Mouse (Mus musculus) kidney, postnatal 36 days (tissue): ENCODE data around the gene Sipa1l2.
"Not testable (repeated sequence)": the region's sequence is repeated elsewhere in the genome, so short reads cannot be mapped to it uniquely, and the experiment has no call there.

Source experiments
- DNase-seq, 2 experiments: peaks; one replicate each; pipeline ENCODE4 v3.0.0; 2021 to 2022; ENCODE audit warnings: mixed read lengths in 2 of 2

Gene Sipa1l2

DNA sequence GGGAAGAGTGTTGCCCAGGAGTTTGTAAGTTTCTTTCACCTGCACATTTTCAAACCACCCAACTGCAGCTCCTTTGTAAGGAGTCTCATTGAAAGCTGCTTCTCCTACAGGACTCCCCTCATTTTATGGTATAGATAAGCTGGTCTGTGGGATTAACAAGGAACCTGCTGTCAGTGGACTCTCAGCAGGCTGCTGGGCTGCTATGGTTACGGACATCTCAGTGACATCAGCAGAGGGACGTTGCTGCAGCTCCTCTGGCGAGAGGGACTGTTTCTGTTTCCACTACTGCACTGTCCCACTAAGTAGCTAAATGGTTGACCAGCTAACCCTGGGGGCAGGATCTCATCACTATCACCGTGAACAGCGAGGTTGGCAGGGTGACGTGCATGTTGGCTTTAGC lies 120.6 kb downstream of the Sipa1l2 start:
- DNase-seq = no peak

DNA sequence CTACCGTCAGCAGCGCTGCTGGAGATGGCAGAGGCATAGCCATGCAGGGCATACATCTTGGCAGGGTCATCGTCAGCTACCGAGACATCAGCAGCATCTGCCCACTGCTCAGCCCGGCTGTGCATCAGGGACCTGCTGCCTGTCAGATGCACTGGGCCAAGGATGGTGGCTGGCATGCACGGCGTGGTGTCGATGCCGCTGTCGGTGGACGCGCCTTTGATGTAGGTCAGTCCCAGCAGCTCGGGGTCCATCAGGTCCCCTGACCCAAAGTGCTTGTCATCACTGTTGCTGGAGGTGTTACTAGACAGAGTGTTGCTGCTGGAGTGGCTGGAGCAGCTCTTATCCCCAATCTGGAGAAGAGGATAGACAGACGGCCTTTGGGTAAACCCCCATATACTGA lies 122.1 kb downstream of the Sipa1l2 start:
- no peak for DNase-seq

DNA sequence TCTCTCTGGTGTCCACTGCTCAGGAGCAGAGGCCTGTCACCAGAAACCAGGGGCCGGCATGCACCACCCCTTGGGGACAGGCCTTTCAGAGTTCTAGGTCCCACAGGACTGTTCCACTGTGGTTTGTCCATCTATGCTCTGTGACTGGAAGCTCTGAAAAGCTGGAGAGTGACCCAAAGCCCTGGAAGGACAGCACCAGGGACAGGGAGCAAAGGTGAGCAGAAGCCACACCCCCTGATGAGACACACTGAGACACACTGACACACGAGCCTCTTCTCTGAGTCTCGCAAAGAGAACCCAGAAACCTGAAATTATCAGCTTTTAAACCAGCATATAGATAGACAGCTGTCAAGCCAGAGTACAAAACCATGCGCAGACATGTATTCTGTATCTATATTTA lies 123.4 kb downstream of the Sipa1l2 start:
- no peak for DNase-seq

DNA sequence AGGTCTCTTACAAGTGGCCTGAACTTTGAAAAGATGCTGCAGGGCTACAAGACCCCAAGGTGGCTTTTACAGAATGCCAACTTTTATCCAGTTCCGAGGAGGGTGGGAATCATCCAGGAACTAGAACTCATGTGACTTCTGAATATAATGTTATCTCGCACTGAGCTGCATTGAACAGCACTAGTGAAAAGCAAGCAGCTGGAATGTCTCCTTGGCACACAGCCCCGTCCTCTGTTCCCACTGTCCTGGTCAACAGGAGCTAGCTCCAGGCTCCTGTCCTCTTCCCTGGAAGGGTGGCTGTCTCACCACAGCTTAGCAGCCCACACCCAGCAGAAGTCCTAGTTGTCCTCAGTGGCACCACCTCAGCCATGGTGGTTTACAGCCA lies 124.4 kb downstream of the Sipa1l2 start:
- DNase-seq = peak; percentile 47 to 66

DNA sequence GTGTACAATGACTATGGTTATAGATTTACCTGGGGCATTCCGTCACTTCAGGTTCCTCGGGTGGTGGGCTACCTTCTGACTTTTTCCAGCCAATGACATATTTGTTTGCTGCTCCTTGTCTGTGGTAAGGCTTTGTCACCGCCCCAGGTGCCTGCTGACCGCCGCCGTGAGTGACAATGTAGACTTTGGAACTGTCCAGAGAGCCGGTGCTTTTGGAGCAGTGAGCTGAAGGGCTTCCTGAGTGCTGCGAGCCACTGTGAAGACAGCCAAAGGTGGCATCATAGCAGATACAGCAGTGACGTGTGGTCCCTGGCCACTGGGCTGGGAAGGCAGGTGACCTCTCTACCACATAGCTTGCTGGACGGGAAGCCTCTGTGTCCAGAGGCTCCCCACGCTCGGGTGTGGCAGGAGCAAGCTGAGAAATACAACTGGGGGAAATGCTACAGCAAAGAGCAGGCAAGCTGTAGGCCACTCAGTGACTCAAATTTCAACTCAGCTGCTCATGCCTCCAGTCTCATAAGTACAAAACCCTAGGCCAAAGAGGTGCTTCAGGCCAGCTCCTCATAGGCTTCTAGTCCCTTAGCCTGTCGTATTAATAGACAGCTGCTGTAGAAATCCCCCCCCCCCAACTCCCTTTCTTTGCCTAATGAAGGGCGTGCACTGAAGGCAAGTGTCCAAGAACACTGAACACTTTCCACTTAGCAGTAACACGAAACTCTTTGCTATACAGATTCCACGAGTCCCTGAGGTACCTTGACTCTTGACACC lies 125.0 kb downstream of the Sipa1l2 start:
- DNase-seq = peak; percentile 13 to 30

DNA sequence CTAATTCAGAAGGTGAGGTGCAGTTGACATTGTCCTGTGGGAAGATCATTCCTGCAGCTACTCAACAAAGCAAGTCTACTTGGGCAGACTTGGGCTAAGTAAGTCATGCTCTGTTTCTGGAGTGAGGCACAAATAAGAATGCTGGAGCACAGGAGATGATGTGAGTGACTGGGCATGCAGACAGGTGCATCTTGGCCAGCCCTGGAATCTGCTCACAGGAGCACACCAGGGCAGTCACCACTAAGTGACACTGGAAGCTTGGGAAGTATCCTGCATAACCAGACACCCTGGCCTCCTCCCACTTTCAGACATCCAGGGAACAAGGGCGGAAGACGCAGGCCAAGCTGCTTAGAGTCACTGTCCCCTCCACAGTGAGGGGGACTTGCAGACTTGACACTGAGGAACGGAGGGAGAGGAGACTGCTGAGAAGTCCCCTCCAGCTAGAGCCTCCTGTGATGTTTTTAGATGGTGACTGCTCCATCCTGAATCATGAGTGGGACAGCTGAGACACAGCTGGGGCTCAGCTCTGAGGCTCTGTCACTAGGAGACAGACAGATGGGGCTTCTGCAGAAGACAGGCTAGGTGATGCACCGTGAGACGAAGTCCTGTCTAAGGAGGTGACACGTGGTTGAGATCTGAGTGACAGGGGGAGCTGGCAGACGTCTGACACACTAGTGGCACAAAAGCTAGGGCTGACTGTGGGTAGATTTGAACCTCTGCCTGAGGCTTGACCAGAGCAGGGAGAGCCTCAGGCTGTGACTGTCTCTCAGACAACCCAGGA lies 134.1 kb downstream of the Sipa1l2 start:
- DNase-seq = no peak

DNA sequence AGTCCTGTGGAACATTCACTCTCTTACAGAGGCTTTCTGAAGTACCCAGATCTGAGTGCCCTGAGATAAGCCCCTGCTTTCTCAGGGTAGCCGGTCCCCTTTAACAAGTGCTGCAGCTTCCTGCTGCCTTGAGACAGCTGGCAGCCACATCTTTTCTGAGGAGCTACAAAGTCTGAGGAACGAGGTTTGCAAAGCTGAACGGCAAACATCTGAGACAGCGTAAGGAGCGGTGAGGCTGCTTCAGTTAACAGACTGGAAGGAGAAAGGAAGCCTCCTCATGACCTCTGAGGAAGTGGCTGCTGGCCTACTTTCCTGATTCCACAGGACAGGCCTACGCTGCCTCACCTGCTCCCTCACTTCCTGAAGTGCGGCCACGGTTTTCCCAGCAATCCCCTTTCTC lies 135.5 kb downstream of the Sipa1l2 start:
- no peak for DNase-seq

DNA sequence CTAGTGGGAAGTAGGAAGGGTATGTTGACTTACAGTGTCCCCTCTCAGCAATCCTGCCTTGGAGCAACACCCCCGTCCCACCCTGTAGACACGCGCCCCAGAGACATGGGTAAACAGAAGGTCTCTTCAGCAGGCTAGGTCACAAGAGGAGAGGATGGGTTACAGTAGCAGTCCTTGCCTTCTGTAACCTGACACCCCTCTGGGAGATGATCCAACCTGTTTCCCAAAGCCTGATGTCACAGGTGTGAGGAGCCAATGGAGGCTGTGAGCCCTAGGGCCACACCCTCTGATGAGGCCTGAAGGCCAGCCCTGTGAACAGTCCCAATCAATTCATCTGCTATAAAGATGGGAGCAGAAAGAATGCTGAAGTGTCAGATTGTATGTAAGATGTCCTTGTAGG lies 138.3 kb downstream of the Sipa1l2 start:
- peak in 1 of 2 experiments; percentile 14 for DNase-seq

DNA sequence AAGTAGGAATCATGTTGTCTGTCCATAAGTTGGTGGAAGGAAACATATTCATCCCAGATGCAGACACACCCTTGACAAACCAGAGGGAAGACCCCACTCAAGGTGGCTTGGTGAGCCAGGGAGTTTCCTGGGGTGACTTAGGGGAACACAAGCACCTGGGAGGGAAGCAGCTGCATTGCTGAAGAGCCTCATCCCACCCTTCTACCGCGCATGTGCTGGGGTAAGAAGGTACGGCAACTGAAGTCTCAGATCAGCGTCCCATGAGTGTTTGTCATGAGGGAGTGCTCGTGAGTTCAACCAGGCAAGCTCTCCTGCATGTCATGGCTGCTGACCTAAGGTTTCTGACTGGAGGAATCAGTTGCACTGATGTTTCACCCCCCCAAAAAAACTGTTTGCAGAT lies 138.8 kb downstream of the Sipa1l2 start:
- no peak for DNase-seq

DNA sequence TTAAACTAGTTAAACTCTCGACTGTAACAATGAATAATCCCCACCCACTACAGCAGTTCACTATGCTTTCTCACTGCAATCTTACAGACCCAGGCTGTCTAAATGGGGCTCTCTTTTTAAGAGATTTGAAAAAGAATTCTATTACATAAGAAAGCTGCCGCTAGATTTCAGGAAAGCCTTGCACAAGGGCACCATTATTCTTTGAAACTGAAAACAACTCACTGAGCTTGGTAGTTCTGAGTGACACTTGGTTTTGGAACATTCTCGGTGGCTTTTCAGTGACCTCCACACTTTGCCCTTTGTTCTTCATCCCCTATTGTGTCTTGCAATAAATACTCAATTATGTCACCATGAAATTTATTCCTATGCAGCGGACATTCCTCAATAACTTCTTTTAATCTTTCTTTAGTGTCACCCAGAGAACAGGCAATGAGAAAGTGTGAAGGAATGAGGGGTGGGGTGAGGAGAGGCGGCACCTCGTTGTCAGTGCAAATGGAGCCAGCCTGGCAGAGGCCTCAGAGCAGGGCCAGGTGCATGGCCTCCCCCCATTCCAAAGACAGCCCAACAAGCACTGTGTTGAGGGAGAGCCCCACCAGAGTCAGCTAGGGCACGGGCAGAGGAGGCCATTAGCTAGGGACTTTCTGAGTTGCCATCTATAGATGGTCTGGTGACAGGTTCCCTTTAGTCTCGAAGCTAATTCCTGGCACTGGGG lies 140.5 kb downstream of the Sipa1l2 start:
- no peak for DNase-seq

DNA sequence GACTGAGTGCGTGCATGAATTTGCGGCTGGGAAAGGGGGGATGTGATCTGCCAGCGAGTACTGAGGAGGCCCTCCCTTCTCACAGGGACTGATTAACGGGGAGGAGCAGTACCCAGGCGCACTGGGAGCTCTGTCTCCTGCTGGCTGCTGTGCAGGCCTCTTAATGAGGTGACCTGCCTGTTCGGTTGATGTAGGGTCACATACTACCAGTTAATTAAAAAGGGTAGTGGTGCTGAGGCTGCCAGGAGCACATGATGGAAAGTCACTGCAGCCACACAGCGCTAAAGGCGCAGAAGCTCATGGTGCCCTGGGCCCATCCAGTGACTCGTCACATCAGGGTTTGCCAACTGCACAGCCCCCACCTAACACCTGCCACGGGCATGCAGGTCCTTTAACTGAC lies 145.7 kb downstream of the Sipa1l2 start:
- peak; percentile 13 to 23 for DNase-seq

DNA sequence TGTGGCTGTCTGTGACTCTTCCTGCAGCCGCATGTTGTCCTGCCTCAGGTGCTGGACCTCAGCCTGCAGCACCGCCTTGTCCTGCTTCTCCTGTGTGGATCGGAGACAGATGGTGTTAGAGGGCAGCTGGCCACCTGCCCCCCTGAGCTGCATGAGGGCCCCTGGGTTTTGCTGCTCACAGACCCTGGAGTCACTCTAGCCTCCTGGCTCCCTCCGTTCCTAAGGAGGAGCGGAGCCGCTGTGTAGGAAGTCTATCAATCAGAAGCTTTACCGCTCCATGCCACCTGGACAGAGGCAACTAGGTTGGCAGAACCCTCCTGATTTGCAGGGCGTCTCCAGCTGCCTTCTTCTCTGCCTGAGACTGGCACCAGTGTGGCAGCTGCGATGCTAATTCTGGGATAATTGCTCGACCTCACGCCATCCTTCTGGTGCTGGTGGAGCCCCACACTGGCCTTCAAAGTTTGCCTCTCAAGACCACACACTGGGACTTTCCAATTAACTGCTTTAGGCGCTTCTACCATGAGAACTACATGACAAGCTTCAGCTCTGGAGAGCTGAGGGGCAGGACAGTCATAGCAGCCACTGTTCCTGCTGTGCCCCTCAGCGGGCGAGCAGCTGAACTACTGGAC lies 150.3 kb downstream of the Sipa1l2 start:
- DNase-seq = no peak

DNA sequence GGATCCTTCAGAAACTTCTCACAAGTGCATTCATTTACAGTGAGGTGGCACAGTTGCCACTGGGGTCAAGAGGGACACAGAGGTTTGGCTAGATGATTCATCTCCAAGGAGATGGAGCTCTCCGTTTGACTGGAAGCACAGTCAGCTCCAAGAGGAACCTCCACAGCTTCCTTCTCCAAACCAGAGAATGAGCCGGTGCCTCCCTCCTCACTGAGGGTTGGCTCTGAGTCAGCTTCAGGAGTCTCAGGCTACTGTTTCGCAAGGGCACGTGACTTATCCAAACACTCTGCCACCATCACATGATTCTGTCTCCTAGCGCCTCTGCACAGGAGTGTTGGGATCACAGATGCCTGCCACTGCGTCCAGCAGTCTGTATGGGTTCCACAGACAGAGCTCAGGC lies 153.5 kb downstream of the Sipa1l2 start:
- DNase-seq = peak; percentile 22 to 32

DNA sequence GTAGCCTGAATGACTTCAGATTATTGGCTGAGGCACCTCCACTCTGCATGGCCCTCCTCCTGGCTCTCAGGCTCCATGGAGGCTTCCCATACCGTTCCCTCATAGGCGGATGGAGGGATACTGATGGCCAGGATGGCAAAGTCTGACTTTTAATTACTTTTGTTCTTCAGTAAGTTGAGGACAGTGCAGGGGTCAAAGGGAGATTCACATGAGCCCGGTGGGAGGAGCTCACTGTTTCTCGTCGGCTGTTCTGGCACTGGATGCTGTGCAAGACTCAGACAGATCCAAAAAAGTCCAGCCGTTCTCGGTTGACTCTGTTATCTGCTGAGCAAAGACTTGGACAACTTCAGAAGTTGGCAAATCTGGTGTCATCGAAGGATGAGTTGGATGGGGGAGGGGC lies 155.0 kb downstream of the Sipa1l2 start:
- peak; percentile 69 to 70 for DNase-seq

DNA sequence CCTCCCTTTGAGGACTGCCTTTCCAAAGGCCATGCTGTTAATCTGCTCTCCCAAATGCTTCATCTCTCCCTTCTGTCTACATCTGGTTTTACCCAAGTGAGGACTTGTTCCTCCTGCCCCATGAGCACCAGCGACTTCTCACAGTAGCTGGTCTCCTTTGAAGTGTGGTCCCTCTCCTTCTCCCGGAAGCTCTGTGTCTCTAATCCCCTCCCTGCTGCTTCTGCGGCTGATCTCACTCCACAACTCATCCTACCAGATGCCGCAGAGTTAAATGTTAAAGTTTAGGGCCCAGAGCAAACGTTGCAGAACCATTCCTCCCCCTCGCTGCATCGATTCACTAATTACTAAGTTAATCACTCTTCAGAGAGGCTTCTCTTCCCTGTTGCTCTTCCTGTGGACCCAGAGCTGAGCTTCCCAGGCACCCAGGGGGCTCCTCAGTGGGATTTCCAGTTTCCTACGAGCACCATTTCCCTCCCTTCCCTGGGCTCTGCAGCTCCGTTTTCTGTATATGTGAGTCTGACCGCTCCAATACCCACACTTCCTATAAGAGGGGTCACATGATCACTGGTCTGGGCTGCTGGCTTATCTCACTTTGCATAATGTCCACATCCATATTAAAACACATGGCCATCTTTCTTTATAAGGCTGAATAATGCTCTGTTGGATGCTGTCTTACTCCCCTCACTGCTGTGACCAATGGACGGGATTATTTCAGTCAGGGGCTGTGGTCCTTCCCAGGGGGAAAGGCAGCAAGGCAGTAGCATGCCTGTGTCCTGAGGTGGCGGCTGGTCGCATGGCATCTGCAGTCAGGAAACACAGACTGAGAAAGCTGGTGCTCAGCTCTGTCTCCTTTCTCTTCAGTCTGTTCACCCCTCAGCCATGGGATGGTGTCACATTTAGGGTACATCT lies 156.4 kb downstream of the Sipa1l2 start:
- DNase-seq = no peak

DNA sequence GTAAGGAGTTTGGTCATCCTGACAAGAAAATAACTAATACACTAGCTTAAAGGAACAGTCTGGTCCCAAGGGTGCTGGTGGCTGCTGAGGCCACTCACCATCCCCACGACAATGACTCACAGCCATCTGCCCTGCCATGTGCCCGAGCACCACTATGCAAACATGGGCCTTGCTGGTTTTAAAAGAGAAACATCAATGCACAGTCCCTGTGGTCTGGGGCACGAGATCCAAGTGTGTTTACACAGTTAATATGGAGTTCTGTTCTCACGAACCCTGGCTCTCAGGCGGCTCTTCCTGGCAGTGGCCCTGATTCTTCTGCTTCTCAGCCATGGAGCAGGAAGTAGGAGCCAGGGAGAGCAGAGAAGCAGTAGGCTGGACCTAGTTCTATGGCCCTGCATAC lies 159.0 kb downstream of the Sipa1l2 start:
- DNase-seq = no peak

DNA sequence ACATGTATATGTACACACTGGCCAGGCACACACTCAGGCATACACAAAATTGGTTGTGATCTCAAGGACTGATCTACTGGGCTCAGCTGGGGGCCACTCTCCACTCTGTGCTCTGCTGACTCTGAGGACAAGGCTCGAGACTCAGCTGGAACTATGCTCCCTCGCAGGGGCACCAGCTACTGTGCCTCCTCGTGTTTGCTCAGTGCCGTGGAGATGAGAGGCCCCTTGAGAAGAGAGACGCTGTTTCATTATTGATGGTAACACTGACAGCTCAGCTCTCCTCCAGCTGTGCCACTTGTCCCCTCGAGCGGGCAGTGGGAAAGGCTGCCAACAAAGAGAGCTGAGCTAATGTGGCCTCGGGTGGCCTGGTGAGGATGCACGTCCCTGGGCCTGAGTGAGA lies 161.9 kb downstream of the Sipa1l2 start:
- DNase-seq = no peak

DNA sequence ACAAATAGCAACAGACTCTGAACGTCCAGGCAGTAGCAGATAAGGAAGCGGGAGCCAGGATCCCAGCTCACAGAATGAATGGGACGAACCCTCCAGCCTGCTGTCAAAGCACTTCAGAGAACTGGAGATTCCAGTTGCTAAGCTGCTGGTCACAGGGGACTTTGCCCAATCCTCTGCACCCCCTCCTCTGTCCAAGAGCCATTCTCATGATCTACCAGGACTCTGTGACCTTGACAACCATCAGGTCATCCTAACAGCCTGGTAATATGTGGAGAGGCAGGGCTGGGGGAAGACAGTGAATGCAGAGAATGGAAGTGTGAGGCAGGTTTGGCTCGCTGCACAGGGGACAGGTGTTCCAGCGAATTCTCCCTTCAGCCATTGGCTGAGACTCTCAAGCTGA lies 163.2 kb downstream of the Sipa1l2 start:
- no peak for DNase-seq

DNA sequence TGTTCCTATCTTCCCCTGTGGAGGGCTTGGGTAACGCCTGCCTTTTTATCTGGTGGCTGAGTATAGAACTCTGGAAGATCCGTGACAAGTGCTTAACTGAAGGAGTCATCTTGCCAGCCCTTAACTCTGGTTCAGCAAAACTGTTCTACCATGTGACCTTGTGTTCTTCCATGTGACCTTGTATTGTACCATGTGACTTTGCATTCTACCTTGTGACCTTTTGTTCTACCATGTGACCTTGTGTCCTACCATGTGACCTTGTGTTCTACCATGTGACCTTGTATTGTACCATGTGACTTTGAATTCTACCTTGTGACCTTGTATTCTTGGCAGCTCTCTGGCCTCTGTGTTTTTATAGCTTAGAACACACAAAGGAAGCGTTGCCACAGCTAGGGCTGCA lies 168.3 kb downstream of the Sipa1l2 start:
- no peak for DNase-seq

DNA sequence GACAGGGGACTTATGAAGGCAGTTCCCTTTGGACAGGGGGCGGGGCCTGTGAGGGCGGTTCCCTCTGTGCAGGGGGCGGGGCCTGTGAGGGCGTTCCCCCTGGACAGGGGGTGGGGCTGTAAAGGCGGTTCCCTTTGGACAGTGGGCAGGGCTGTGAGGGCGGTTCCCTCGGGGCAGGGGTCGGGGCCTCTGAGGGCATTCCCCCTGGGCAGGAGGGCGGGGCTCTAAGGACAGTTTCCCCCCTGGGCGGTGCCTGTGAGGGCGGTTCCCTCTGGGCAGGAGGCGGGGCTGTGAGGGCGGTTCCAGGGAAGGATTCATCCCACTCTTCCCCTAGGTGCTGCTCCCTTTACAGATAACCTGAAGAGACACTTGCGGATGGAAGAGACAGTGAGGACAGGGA lies 171.6 kb downstream of the Sipa1l2 start:
- DNase-seq = no peak

DNA sequence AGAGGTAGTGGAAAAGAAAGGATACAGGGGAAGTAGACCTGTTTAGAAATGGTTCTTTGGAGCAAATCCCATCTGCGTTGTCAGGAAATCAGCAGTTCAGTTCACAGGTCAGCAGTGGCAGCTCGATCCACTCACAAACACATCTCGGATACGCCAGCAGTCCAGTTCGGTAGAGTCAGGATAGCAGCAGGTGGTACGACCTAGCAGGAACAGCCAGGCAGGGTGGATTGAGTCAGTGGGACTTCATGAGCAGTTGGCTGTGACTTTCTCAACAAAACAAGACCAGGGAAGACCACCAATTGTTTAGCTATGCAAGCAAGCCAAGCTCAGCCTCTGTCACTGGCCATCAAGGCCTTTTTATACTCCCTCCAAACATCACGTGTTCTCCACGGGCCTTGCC lies 173.9 kb downstream of the Sipa1l2 start:
- not testable (repeated sequence) for DNase-seq

DNA sequence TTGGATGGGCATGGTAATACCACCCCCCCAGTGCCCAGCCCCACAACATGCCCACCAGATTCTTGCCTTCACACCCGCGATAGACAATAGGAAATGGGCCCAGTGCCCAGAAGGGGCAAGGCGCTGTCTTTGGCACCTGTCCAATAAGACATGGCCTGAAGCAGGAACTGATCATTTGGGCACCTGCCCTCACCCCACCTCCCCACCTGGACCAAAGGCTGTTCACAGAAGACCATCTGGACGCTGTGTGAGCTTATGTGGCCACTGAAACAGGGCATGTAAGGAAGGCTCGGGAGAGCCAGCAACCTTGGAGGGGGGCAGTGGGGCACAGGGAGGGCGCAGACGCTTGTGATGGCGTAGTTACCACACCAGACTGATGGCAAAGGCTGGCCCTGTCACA lies 174.6 kb downstream of the Sipa1l2 start:
- no peak for DNase-seq
